Mouse (Mus musculus) thymus, adult 2 months (tissue): ENCODE results near the gene Pla2g1b.
"Not testable (repeated sequence)": the region's sequence is repeated elsewhere in the genome, so short reads cannot be mapped to it uniquely, and the experiment has no call there.

Experiments used
- CTCF ChIP-seq: fragments of 200-500 bp; IDR thresholded peaks from 2 replicates; pipeline ENCODE4 v1.5.1; 2012; ENCODE audit warnings: mild to moderate bottlenecking, control low read depth, low read length, moderate library complexity, borderline replicate concordance; ENCODE audit not compliant: control insufficient read depth, poor library complexity, insufficient read depth; ENCODE audit errors: extremely low read depth
- POLR2A ChIP-seq: fragments of 200-500 bp; IDR thresholded peaks from 2 replicates; pipeline ENCODE4 v1.6.1; 2012; ENCODE audit warnings: mild to moderate bottlenecking, low read length, control low read depth, moderate library complexity; ENCODE audit not compliant: control insufficient read depth, poor library complexity, insufficient read depth; ENCODE audit errors: extremely low read depth

GRCm38 (mm10) chr5:115442663-115443062 is 23.4 kb upstream of the Pla2g1b start:
- not testable (repeated sequence) for TF ChIP-seq CTCF, POLR2A
